Mouse (Mus musculus) cerebellum, adult 9-11 months (tissue): Measurements from ENCODE around the gene Git1.

Experiments used
- DNase-seq: peaks from one replicate; pipeline ENCODE4 v3.0.0; 2022

Git1 gene

GRCm38 (mm10) chr11:77493512-77494343, at the start of gene Git1:
Gene Git1, plus strand, starts transcription at chr11:77493562.
- DNase-seq, result peak; percentile 79

DNA sequence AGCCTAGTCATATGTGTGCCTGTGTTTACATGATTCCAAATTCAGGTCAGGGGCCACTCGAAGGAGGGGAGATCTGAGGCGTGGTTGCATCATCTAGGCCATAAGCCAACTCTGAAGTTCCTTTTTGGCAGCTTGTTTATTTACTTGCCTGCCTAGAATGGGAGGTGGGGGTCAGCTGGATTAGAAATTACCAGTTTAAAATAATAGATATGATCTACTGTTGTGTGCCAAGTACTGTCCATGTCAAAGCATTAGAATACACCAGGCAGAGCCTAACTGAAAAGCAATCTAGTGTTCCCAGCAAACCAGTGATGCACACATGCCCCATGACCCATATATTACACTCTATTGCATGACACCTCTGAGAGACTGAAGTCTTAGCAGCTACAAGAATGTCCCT, 48.4 kb upstream of the Git1 start:
- no peak for DNase-seq

DNA sequence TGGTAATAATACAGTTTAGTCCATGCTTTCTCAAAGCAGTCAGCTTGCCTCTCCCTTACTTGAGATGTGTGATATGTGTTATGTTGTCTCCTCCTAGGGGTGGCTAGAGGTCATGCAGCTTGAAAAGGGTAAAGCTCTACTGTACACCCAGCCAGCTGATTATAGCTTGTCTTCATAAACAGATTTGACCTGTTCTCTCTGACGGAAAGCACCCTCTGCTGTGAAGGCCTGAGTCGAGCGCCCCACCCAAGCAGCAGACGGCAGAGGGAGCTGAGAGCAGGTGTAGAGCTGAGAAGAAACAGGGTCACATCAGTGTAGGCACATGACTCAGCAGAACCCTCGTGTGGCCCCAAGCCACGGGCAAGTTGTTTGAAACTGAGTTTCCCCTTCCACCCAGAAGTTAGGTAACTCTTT, 46.7 kb upstream of the Git1 start:
- peak; percentile 63 for DNase-seq

GRCm38 (mm10) chr11:77449224-77449623, 44.1 kb upstream of the Git1 start:
- no peak for DNase-seq

DNA sequence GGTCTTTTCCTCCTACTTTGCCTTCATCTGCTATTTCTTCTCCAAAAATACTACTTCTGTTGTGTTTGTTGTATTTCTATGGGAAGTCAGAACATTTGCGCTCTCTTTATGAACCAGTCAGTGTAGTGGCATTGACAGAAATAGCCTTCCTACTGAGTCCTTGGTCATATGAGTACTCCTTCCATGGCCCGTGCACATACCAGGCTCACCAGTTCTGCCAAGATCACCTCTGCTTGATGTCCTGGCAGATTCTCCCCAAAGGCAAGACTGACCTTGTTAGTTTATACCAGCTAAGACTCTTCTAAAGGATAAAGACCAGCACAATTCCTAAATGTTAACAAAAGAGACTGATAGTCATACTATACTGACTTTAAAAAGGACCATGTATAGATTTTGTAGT, 41.7 kb upstream of the Git1 start:
- no peak for DNase-seq

- no peak for DNase-seq
Measured at GRCm38 (mm10) chr11:77453388-77453787, 40.0 kb upstream of the Git1 start.

DNA sequence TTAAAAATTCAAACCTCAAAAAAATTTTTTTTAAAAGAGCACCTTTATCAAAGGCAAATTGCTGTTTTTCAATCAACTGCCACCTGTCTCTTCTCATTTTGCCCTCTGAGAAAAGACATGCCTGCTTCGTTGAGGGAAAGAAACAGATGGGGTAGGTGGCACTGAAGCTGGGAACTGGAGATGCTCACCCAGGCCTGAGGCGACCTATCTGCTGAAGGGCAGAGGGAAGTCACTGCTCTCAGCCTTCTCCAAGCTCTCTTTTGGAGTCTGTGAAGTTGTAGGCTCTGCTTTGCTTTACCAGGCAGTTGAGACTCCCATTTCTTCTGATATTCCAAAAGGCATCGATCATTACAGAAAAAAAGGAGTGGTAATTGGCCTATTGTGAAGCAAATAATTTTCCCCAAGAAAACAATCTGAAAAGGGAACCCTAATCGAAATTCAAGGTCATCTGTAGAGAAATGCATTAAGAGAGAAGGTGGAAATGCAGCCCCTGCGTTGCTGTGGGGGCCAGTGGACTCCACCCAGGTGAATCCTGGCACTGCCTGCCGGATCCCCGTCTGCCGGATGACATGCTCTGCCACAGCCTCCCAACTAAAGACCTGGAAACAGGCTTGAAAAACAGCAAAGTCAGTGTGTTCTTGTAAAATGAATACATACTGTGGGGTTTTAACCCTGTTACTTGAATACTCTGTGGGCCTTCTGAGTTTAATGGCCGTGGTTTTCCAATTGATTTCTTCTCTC, 37.4 kb upstream of the Git1 start:
- no peak for DNase-seq

GRCm38 (mm10) chr11:77456866-77457265, 36.5 kb upstream of the Git1 start:
- DNase-seq, result peak; percentile 56

- no peak for DNase-seq
Measured at GRCm38 (mm10) chr11:77461856-77462255, 31.5 kb upstream of the Git1 start.

GRCm38 (mm10) chr11:77462283-77463100, 30.9 kb upstream of the Git1 start, which contains the start of gene Coro6:
Gene Coro6, plus strand, starts transcription at chr11:77462411.
- peak; percentile 58 for DNase-seq

DNA sequence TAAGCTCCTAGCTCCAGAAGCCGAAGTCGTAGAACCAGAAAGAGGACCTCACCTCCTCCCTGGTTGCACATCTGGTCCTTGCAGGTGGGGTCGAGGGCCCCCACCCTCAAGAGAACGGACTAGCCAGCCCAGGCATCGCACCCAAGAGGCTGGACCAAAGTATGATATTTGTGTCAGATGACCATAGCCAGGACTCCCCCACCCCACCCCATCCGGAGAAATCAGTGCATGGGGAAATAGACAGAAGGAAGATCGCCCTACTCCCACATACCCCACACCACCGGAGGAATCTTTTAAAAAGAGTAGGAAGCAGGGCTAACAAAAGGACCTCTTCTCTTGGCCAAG, 30.3 kb upstream of the Git1 start:
- DNase-seq, result no peak

- DNase-seq, result no peak
Measured at GRCm38 (mm10) chr11:77463786-77464185, 29.6 kb upstream of the Git1 start.

DNA sequence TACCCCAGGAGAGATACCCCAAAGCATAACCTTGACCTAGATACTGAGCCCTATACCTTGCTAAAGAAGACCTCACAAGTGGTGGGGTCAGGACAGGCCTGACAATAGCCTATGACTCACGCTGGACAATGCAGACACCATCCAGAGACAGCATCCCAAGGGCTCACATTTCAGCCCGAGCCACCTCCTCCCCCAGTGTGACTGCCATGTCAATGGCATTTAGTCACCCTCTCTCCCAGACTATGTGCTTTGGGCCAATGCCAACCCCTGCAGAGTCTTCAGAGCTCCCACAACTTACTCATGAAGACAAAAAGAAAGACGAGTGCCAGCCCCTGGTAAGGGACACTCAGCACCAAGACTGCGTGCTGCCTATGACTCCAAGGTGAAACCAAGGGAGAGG, 28.7 kb upstream of the Git1 start:
- no peak for DNase-seq

GRCm38 (mm10) chr11:77465111-77465510, 28.3 kb upstream of the Git1 start:
- DNase-seq, result no peak

DNA sequence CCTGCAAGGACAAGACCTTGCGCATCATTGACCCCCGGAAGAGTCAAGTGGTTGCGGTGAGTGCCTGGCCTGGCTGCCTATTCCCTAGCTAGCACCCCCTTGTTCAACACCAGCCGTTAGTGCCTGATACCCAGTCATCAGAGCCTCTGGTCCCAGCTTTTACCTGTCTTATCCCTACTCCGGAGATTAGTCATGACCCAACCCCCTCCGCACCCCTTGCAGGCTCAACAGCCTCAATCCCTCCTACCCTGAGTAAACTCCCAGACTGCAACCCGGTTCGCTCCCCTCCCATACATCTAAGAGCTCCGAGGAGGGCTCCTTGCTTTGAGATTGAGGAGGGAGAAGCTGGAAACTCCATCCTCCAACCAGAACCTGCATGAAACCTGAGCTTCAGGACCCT, 26.8 kb upstream of the Git1 start:
- DNase-seq, result no peak

DNA sequence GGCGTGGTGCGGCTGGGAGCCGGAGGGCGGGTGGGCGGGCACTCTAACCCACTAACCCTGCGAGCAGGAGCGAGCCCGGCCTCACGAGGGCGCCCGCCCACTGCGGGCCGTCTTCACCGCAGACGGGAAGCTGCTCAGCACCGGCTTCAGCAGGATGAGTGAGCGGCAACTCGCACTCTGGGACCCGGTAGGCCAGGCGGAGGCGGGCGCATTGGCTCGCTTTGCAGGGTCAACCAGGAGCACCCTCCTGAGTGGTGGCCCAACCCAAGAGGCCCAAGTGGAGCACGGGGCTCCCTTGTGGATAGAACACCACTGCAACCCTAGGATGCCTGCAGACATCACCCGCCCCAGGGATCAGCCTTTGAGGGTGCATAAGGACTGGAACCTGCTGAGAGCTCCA, 26.2 kb upstream of the Git1 start:
- DNase-seq, result no peak

DNA sequence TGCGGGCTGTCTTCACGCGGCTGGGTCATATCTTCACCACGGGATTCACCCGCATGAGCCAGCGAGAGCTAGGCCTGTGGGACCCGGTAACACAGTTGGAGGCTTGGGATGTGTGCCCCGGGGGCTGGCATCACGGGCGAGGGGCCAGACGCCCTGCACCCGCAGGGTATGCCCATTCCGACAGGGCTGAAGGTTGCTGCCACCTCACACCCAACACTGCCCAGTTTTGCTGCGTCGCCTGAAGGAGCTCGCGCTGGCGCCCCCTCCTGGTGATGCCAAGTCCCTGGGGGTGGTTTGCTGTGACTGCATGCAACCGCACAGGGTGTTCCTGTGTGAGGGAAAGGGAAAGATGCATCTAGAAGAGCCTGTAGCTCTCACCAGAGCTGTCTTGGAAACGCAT, 25.6 kb upstream of the Git1 start:
- peak; percentile 78 for DNase-seq

- DNase-seq, result no peak
Measured at GRCm38 (mm10) chr11:77468397-77468796, 25.0 kb upstream of the Git1 start.

- no peak for DNase-seq
Measured at GRCm38 (mm10) chr11:77471407-77471806, 22.0 kb upstream of the Git1 start.

GRCm38 (mm10) chr11:77472775-77473174, 20.6 kb upstream of the Git1 start:
- DNase-seq, result no peak

DNA sequence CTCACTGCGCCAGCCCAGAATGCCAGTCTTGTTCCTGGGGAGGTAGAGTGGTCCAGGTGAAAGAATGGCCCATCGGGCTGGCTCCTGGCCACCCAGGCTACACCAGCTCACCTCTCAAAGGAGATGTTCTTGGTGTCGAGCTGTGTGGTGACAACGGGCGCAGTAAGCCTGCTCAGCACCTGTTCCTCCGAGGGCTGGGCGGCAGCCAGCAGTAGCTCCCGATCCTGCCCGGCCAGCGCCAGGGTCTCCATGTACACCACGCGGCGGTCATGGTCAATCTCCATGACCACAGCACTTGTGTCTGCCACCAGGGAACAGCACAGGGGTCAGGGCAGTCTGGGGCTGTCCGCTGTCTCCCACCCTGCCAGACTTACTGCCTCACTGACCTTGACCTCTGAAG, 17.1 kb upstream of the Git1 start:
- no peak for DNase-seq

- no peak for DNase-seq
Measured at GRCm38 (mm10) chr11:77476895-77477294, 16.5 kb upstream of the Git1 start.

- peak; percentile 53 for DNase-seq
Measured at GRCm38 (mm10) chr11:77483043-77483442, 10.3 kb upstream of the Git1 start.
